Mouse (Mus musculus): ENCODE data around the gene Gm5089. TPM values are rescaled to one million over a fixed set of nuclear protein-coding genes. Genes with fewer than 3 reads are reported as not detected.

Gene Gm5089
- polyA plus RNA-seq, 1 experiment, result not detected

- no peak overlapping the region for H3K4me3 ChIP-seq (ENCODE audit: insufficient read depth, low read length)
- no peaks in the 10 kb centered on the region for H3K4me1 ChIP-seq (ENCODE audit: control insufficient read depth, insufficient read depth, low read length)
These were observed 24.2 kb downstream of the Gm5089 start for GRCm38 (mm10) chr14:122426529-122427203.

GRCm38 (mm10) chr14:122424441-122424840, 26.5 kb downstream of the Gm5089 start:
- Histone ChIP-seq H3K27ac (ENCODE audit: insufficient read depth, low read depth, low read length) (no peak overlapping the region), H3K4me1 (ENCODE audit: control insufficient read depth, insufficient read depth, low read length) (no peaks in the 10 kb centered on the region)
- no peak for TF ChIP-seq POLR2A (IDR thresholded peaks at IDR 0.05; ENCODE audit: borderline replicate concordance, low read depth, low read length)
- TF ChIP-seq CTCF (IDR thresholded peaks at IDR 0.05; ENCODE audit: low read depth, low read length), result no peak

More at GRCm38 (mm10) chr14:122426529-122427203, 24.2 kb downstream of the Gm5089 start:
- no peak overlapping the region for H3K27ac ChIP-seq (ENCODE audit: insufficient read depth, low read depth, low read length)
- TF ChIP-seq CTCF (IDR thresholded peaks at IDR 0.05; ENCODE audit: low read depth, low read length) (no peak), POLR2A (IDR thresholded peaks at IDR 0.05; ENCODE audit: borderline replicate concordance, low read depth, low read length) (no peak)

GRCm38 (mm10) chr14:122416166-122416771, 34.6 kb downstream of the Gm5089 start:
- TF ChIP-seq CTCF (IDR thresholded peaks at IDR 0.05; ENCODE audit: low read depth, low read length) (no peak), POLR2A (IDR thresholded peaks at IDR 0.05; ENCODE audit: borderline replicate concordance, low read depth, low read length) (no peak)
- no peak overlapping the region for H3K4me3 ChIP-seq (ENCODE audit: insufficient read depth, low read length)
- H3K27ac ChIP-seq (ENCODE audit: insufficient read depth, low read depth, low read length), result no peak overlapping the region

More at GRCm38 (mm10) chr14:122424441-122424840, 26.5 kb downstream of the Gm5089 start:
- H3K4me3 ChIP-seq (ENCODE audit: insufficient read depth, low read length), result no peak overlapping the region

GRCm38 (mm10) chr14:122414786-122415185, 36.1 kb downstream of the Gm5089 start:
- H3K4me3 ChIP-seq (ENCODE audit: insufficient read depth, low read length), result no peak overlapping the region
- H3K4me1 ChIP-seq (ENCODE audit: control insufficient read depth, insufficient read depth, low read length), result no peaks in the 10 kb centered on the region
- TF ChIP-seq CTCF (IDR thresholded peaks at IDR 0.05; ENCODE audit: low read depth, low read length), result no peak
- no peak for TF ChIP-seq POLR2A (IDR thresholded peaks at IDR 0.05; ENCODE audit: borderline replicate concordance, low read depth, low read length)
- no peak overlapping the region for H3K27ac ChIP-seq (ENCODE audit: insufficient read depth, low read depth, low read length)

More at GRCm38 (mm10) chr14:122416166-122416771, 34.6 kb downstream of the Gm5089 start:
- H3K4me1 ChIP-seq (ENCODE audit: control insufficient read depth, insufficient read depth, low read length), result no peaks in the 10 kb centered on the region

GRCm38 (mm10) chr14:122413542-122413928, 37.4 kb downstream of the Gm5089 start:
- no peaks in the 10 kb centered on the region for H3K4me1 ChIP-seq (ENCODE audit: control insufficient read depth, insufficient read depth, low read length)
- H3K27ac ChIP-seq (ENCODE audit: insufficient read depth, low read depth, low read length), result no peak overlapping the region
- TF ChIP-seq CTCF (IDR thresholded peaks at IDR 0.05; ENCODE audit: low read depth, low read length) (no peak), POLR2A (IDR thresholded peaks at IDR 0.05; ENCODE audit: borderline replicate concordance, low read depth, low read length) (no peak)
- H3K4me3 ChIP-seq (ENCODE audit: insufficient read depth, low read length), result no peak overlapping the region

- no peak overlapping the region for H3K4me3 ChIP-seq (ENCODE audit: insufficient read depth, low read length)
- H3K4me1 ChIP-seq (ENCODE audit: control insufficient read depth, insufficient read depth, low read length), result no peaks in the 10 kb centered on the region
- H3K27ac ChIP-seq (ENCODE audit: insufficient read depth, low read depth, low read length), result no peak overlapping the region
- TF ChIP-seq CTCF (IDR thresholded peaks at IDR 0.05; ENCODE audit: low read depth, low read length), result no peak
These were observed 37.9 kb downstream of the Gm5089 start for GRCm38 (mm10) chr14:122412841-122413541.

- no peak for TF ChIP-seq POLR2A (IDR thresholded peaks at IDR 0.05; ENCODE audit: borderline replicate concordance, low read depth, low read length)
- no peak for TF ChIP-seq CTCF (IDR thresholded peaks at IDR 0.05; ENCODE audit: low read depth, low read length)
- peaks cover 3% of the 10 kb centered on the region; the same call in 1 of the 2 replicates for H3K4me1 ChIP-seq (ENCODE audit: control insufficient read depth, insufficient read depth, low read length)
- H3K27ac ChIP-seq (ENCODE audit: insufficient read depth, low read depth, low read length), result no peak overlapping the region
- H3K4me3 ChIP-seq (ENCODE audit: insufficient read depth, low read length), result peak overlapping the region; percentile 57
These were observed 44.2 kb downstream of the Gm5089 start for GRCm38 (mm10) chr14:122406541-122407219.

- H3K4me3 ChIP-seq (ENCODE audit: insufficient read depth, low read length), result peak overlapping the region; percentile 57
- H3K4me1 ChIP-seq (ENCODE audit: control insufficient read depth, insufficient read depth, low read length), result peaks cover 3% of the 10 kb centered on the region; the same call in 1 of the 2 replicates
- no peak overlapping the region for H3K27ac ChIP-seq (ENCODE audit: insufficient read depth, low read depth, low read length)
- TF ChIP-seq CTCF (IDR thresholded peaks at IDR 0.05; ENCODE audit: low read depth, low read length) (no peak), POLR2A (IDR thresholded peaks at IDR 0.05; ENCODE audit: borderline replicate concordance, low read depth, low read length) (no peak)
These were observed 44.9 kb downstream of the Gm5089 start for GRCm38 (mm10) chr14:122405897-122406540.

GRCm38 (mm10) chr14:122405236-122405635, 45.7 kb downstream of the Gm5089 start:
- H3K4me3 ChIP-seq (ENCODE audit: insufficient read depth, low read length), result no peak overlapping the region
- H3K27ac ChIP-seq (ENCODE audit: insufficient read depth, low read depth, low read length), result no peak overlapping the region
- TF ChIP-seq CTCF (IDR thresholded peaks at IDR 0.05; ENCODE audit: low read depth, low read length) (no peak), POLR2A (IDR thresholded peaks at IDR 0.05; ENCODE audit: borderline replicate concordance, low read depth, low read length) (no peak)
- H3K4me1 ChIP-seq (ENCODE audit: control insufficient read depth, insufficient read depth, low read length), result peaks cover 3% of the 10 kb centered on the region; the same call in 1 of the 2 replicates

Measured in bone marrow macrophage, adult 2 months (primary cell).